Mouse (Mus musculus): Measurements from ENCODE around the gene Specc1.
A peak's percentile ranks its signal among the peaks of the same experiment; 100 is the strongest.

Gene Specc1

DNA sequence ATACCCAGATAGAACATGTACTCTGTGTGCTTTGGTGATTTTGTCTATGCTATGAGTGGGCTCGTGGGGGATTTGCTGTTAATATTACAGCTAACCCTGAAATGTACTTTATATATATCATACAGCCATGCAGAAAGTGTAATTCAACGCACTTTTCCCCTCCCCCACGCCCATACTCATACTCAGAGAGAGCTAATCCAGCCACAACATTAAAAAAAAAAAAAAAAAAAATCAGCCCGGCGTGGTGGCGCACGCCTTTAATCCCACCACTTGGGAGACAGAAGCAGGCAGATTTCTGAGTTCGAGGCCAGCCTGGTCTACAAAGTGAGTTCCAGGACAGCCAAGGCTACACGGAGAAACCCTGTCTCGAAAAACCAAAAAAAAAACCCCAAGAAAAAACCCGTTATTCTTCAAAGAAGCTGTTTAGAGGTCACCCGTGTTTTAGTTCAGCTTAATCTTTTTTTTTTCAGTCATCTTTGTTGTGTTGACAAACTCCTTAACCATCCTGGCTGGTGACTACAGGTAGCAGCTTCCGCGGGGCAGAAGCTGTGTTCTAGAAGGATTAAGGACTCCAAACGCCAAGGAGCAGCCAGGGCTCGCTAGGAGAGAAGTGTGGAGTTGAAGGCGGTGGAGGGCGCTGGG, 291.3 kb downstream of the Specc1 start:
- DNase-seq (ENCODE audit: low read depth, low spot score): no peak

DNA sequence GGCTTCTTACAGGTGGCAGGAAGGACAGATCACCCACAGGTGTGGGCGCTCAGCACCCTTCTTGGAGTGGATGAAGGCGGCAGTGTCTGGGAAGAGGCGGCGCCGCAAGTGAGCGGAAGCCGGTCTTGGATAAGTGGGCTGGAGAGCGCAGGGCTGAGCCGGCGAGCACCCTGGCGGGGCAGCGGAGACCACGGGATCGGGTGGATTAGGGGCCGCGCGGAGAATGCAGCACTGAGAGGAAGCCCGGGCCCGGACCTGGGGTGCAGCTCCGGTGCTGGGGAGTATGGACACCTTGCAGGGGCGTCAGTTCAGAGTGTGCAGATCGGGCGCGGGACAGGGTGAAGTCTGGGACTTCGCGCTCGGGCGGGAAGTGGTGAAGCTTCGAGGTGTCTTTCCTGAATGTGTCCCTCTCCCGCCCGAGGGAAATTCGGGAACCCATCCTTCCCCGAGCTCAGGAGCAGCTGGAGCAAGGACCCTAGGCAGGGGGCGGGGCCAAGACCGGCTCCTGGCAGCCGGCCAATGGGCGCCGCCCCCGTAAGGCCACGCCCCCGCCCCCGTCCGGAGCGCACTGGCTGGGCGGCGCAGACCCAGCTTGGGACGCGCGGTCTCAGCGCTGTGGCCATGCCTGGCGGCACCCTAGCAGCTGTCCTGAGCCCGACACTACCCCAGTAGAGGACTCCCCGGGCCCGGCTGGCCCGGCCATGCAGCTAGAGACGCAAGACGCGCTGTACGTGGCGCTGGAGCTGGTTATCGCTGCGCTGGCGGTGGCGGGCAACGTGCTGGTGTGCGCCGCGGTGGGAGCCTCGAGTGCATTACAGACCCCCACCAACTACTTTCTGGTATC, 292.1 kb downstream of the Specc1 start, which contains the start of gene Adora2b:
Gene Adora2b, plus strand, starts transcription at position 584 of the 844 bp plus-strand sequence.
- DNase-seq (ENCODE audit: low read depth, low spot score): peak; percentile 81

DNA sequence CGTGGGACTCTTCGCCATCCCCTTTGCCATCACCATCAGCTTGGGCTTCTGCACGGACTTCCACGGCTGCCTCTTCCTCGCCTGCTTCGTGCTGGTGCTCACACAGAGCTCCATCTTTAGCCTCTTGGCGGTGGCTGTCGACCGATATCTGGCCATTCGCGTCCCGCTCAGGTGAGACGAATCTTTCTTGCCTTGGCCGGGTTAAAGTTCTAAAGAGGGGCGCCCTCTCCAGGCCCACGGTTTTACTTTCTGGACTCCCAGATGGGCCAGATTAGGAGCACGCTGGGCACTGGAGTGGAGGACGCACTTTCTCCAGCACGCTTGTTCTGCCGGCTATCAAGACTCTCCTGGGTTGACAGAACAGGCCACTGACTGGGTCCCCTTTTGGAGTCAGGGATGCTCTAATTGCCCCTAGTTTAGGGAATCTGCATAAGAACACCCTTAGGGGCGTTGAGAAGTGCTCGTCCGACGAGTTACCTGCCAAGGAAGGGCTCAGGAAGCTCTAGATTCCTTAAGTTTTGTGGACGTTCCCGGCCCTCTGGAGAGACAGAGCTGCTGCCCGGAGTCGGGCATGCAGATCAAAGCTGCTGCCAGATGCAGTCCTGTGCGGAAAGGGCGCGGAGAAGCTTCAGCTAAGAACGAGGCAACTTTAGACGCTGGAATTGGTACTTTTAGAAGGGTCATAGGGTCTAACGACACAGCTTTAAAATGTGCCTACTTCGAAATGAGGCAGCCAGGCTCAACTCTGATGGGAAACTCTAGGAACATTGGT, 292.9 kb downstream of the Specc1 start:
- no peak for DNase-seq (ENCODE audit: low read depth, low spot score)

GRCm38 (mm10) chr11:62251047-62251446, 294.5 kb downstream of the Specc1 start:
- peak; percentile 78 for DNase-seq (ENCODE audit: low read depth, low spot score)

DNA sequence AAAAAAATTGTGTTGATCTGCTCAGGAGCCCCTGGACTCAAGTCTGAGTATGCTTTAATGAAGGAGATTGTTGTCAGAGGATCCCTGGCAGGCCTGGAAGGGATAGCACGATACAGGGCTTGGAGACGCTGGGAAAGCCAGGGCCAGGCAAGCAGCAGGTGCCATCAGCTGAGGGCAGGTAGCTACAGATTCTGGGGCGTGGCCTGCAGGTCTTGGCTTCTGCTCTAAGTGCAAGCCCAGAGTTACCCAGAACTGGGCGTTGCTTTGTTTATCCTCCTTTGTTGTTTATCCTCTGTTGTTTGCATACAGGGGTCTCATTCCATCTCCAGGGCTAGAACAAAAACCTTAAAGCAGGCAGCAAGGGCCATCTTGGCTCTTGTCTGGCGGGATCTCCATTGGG, 296.8 kb downstream of the Specc1 start:
- DNase-seq (ENCODE audit: low read depth, low spot score): no peak

DNA sequence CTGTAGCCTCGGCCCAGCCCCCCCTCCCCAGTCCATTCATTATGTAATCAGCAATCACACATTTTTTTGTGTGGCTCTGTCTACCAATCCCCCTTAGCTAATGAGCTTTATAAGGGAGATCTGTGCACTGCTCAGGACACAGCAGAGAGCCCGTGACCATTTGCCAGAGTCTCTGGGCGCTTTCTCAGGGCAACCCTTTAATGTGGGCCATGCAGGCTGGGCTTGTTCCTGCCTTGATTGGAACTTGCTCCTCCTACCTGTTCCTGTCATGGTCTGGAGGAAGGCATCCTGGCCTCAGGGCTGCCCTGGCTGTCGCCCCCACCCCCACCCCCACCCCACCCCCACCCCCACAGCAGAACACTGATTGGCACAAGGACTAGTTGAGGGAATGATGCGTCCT, 302.7 kb downstream of the Specc1 start:
- no peak for DNase-seq (ENCODE audit: low read depth, low spot score)

GRCm38 (mm10) chr11:62263599-62263998, 307.0 kb downstream of the Specc1 start:
- DNase-seq (ENCODE audit: low read depth, low spot score): no peak

- no peak for DNase-seq (ENCODE audit: low read depth, low spot score)
Measured at GRCm38 (mm10) chr11:62264018-62264417, 307.5 kb downstream of the Specc1 start.

GRCm38 (mm10) chr11:62265642-62266041, 309.1 kb downstream of the Specc1 start:
- DNase-seq (ENCODE audit: low read depth, low spot score): no peak

DNA sequence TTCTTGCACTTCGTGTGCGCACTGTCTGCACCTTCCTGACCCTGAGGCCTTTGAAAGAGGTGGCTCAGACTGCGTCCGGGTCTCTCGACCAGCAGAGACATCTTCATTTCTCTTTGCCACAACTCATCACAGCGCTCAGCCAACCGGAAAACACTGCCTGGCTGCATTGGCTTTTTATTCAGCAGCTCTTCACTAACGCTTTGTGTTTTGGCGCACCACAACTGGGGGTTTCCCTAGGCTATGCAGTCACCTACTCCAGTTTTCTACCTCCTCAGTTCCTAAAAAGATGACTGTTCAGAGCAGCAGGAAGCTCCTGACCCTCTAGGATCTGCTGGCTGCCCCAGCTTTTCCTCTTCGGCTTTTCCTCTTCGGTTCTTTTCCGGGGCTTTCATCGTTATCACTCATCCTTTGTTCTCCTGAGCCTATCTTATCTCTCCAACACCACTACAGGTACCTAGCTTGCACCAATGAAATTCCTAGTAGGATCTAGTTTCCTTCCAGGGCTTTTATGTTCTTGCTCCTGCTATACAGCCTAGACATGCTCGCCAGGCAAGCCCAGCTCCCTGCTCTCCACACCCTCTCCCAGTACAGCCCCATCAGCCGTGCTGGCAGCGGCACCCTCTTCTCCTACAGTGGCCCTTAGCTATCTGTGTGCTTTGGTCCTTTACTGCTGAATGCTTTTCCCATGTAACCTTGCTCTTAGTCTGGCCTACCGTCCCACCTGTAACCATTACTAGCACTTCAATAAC, 310.1 kb downstream of the Specc1 start:
- no peak for DNase-seq (ENCODE audit: low read depth, low spot score)

- no peak for DNase-seq (ENCODE audit: low read depth, low spot score)
Measured at GRCm38 (mm10) chr11:62268381-62268780, 311.8 kb downstream of the Specc1 start.

GRCm38 (mm10) chr11:62269097-62269496, 312.5 kb downstream of the Specc1 start:
- DNase-seq (ENCODE audit: low read depth, low spot score): no peak

- no peak for DNase-seq (ENCODE audit: low read depth, low spot score)
Measured at GRCm38 (mm10) chr11:62270851-62271250, 314.3 kb downstream of the Specc1 start.
